Mouse (Mus musculus) hindbrain, embryonic 15.5 days (tissue): ENCODE results near the gene Nobox. TPM values are rescaled to one million over a fixed set of nuclear protein-coding genes. Genes with fewer than 3 reads are reported as not detected.

ENCODE experiments used
- ATAC-seq: fragments of 200-750 bp; cut with Nextera tagmentation; 2 replicates; pipeline ENCODE4 v1.8.0; 2017; ENCODE audit warnings: low read depth, moderate number of reproducible peaks, moderate TSS enrichment; ENCODE audit not compliant: low FRiP score
- H3K27ac ChIP-seq: fragments of 300-500 bp; sonication (generic); replicated peaks from 2 replicates; pipeline ENCODE4 v1.5.1; 2015; ENCODE audit warnings: mild to moderate bottlenecking, inconsistent platforms
- H3K27me3 ChIP-seq: fragments of 300-500 bp; sonication (generic); 2 replicates; pipeline ENCODE4 v1.6.1; 2015; ENCODE audit warnings: control low read depth, inconsistent platforms
- H3K36me3 ChIP-seq: fragments of 300-500 bp; sonication (generic); 2 replicates; pipeline ENCODE4 v1.6.1; 2015; ENCODE audit warnings: control low read depth, inconsistent platforms
- H3K4me1 ChIP-seq: fragments of 300-500 bp; sonication (generic); replicated peaks from 2 replicates; pipeline ENCODE4 v1.6.1; 2015; ENCODE audit warnings: control low read depth, inconsistent platforms
- H3K4me2 ChIP-seq: fragments of 300-500 bp; sonication (generic); 2 replicates; pipeline ENCODE4 v1.6.1; 2015; ENCODE audit warnings: moderate library complexity, mild to moderate bottlenecking, inconsistent platforms
- H3K4me3 ChIP-seq: fragments of 300-500 bp; sonication (generic); 2 replicates; pipeline ENCODE4 v1.5.1; 2015; ENCODE audit warnings: mild to moderate bottlenecking, inconsistent platforms
- H3K9ac ChIP-seq: fragments of 300-500 bp; sonication (generic); 2 replicates; pipeline ENCODE4 v1.6.1; 2015; ENCODE audit warnings: inconsistent platforms
- H3K9me3 ChIP-seq: fragments of 300-500 bp; sonication (generic); 2 replicates; pipeline ENCODE4 v1.6.1; 2016; ENCODE audit warnings: control low read depth, inconsistent platforms
- WGBS: fragments of 180-500 bp; shearing (Covaris S2); methylation state at CpG from one replicate; pipeline ENCODE4 v1.1.7; 2015; 5-methylcytosine and 5-hydroxymethylcytosine counted together
- polyA plus RNA-seq: library from polyadenylated mRNA; unstranded; fragments of >200 nt; fragmentation: Nextera tagmentation; extraction: Ambion mirVana; gene quantifications from 2 replicates; pipeline ENCODE4 v1.2.1, GENCODE M21; 2015

Gene Nobox
- polyA plus RNA-seq, 1 experiment from 2014 or later, result not detected

DNA sequence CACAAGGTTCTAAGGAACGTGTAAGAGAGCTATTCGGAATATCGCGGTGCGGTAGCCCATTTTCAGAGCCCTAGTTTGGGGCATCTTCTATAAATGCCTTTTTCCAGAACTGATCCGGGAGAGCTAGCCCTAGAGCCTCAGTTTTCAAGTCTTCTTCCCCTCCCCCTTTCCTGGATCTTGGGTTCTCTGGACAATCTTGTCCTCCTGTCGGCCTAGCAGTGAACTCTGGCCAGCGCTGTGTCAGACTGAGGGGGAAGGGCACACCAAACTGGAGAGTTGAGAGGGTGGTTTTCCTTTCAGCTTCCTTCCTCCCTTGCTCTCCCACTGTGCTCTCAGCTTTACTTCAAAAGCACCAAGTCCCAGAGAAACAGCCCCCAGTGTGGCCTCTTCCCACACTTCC is 43.0 kb downstream of the Nobox start:
- ATAC-seq, result no peak
- no peaks in the 10 kb centered on the region for H3K9me3 ChIP-seq
- peaks cover 24% of the 10 kb centered on the region for H3K27me3 ChIP-seq
- peaks cover 9% of the 10 kb centered on the region for H3K4me1 ChIP-seq
- peak overlapping the region; percentile 49 for H3K4me3 ChIP-seq
- H3K27ac ChIP-seq, result no peak overlapping the region
- WGBS, result 7% methylated on average over 8 of the region's 8 CpGs
- peak overlapping the region; percentile 96 for H3K4me2 ChIP-seq
- no peak overlapping the region; the same call in 1 of the 2 replicates for H3K9ac ChIP-seq
- H3K36me3 ChIP-seq, result no peaks in the 10 kb centered on the region

DNA sequence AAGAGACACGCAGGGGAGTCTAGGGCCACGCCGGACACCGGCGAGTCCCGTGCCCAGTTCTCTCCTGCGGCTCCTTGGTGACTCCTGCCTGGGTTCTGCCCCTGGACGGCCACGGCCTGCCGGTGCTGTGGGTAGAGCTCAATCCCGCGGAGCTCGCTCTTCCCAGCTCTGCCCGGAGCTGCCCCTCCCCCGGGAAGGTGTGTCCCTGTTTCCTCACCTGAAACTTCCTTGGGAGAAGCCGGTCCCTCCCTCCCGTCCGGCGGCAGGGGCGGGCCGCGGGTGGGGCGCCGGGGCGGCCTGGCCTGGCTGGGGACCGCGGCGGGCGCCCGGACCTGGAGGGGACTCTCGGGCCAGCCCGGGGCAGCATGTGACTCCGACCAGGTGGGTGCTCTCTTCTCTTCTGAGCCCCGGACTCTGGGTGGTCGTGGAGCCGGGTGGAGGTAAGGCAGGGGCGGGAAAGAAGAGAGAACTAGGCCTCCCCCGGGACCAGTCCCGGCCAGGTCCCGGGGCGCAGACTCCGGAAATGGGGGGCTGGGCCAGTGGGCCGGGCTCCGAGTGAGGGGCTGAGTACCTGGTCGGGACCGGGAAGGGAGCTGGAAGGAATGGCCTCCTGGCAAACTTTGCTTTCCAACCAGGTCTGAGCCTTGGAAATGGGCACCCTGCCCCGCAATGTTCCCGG is 43.9 kb downstream of the Nobox start, which contains the start of gene Arhgef5:
Gene Arhgef5, plus strand, starts transcription at position 220 of the 679 bp plus-strand sequence.
- Histone ChIP-seq H3K4me1 (peaks cover 9% of the 10 kb centered on the region), H3K9ac (peak within 1 kb of the TSS; percentile 45), H3K4me3 (peak within 1 kb of the TSS; percentile 49), H3K27me3 (peaks cover 24% of the 10 kb centered on the region), H3K9me3 (no peaks in the 10 kb centered on the region), H3K4me2 (peak within 1 kb of the TSS; percentile 96), H3K36me3 (no peaks in the 10 kb centered on the region), H3K27ac (no peak within 1 kb of the TSS)
- 2% methylated on average over 43 of the region's 48 CpGs for WGBS
- peak; percentile 74; the same call in 1 of the 2 replicates for ATAC-seq

DNA sequence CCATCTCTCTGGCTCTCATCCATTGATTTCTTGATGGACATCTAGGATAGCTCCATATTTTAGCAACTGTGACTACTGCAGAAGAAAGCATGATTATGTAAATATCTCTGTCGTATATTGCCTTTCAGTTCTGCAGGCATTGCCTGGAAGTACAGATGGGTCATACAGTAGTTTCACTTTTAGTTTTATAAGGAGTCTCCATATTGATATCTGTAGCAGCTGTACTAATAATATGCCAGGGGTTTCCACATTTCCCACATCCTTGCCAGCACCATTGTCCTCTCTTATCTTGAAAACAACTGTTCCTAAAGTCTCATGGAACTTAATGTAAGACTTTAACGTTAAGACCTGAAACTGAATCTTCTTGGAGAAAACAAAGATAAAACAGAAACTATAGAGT is 48.6 kb downstream of the Nobox start:
- WGBS, result 73% methylated on average over 2 of the region's 2 CpGs
- ATAC-seq, result no peak
- H3K4me2 ChIP-seq, result no peak overlapping the region

DNA sequence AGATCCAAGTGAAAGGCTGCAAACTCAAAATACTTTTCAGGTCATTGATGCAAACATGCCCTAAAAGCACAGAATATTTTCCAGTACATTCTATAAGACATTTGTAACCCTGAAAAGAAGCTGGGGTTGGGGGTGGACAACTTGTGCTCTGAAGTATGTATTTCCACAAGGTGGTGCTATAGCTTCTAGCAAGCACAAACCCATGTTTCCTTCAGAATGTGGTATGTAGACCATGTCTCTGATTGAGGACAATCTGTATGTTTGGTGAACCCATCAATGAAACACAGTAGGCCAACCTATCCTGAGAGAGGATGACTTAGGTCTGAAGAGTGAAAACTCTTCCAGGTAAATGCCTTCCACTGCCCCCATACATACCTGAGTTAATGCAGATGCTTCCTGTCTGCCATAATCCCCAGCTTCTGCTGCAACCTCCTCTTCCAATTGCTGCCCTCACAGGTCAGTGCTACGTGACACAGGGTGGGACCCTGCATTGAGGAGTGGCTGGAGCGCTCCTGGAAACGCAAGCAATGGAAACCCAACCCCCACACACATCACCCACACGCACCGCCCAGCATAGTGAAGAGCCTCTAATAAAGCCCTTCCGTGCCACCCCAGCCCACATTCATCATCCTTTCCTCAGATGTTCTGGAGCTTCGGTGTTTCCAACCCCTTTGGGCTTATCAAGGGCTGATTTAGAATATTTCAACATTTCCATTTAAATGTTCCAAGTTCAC is 55.0 kb downstream of the Nobox start:
- H3K4me2 ChIP-seq, result no peak overlapping the region
- H3K36me3 ChIP-seq, result no peaks in the 10 kb centered on the region
- H3K9ac ChIP-seq, result no peak overlapping the region
- H3K27ac ChIP-seq, result no peak overlapping the region
- 70% methylated on average over 7 of the region's 7 CpGs for WGBS
- no peaks in the 10 kb centered on the region for H3K4me1 ChIP-seq
- H3K9me3 ChIP-seq, result no peaks in the 10 kb centered on the region
- H3K27me3 ChIP-seq, result no peaks in the 10 kb centered on the region
- ATAC-seq, result no peak
- H3K4me3 ChIP-seq, result no peak overlapping the region

More for the DNA sequence above, 48.6 kb downstream of the Nobox start:
- peaks cover 14% of the 10 kb centered on the region; the same call in 1 of the 2 replicates for H3K27me3 ChIP-seq
- H3K27ac ChIP-seq, result no peak overlapping the region
- H3K36me3 ChIP-seq, result no peaks in the 10 kb centered on the region
- H3K4me1 ChIP-seq, result peaks cover 7% of the 10 kb centered on the region
- H3K9ac ChIP-seq, result no peak overlapping the region
- no peaks in the 10 kb centered on the region for H3K9me3 ChIP-seq
- H3K4me3 ChIP-seq, result no peak overlapping the region

Other genes with a start within 250 kb of the Nobox start
- not detected in 2 replicates for gene Olfr441, start 203.2 kb downstream of the Nobox start, polyA plus RNA-seq
- gene Olfr237-ps1, start 163.0 kb downstream of the Nobox start, polyA plus RNA-seq, result not detected in 2 replicates
- gene Olfr437, start 146.3 kb downstream of the Nobox start, polyA plus RNA-seq, result not detected in 2 replicates
- not detected in 2 replicates for gene Olfr13, start 137.4 kb downstream of the Nobox start, polyA plus RNA-seq
- not detected in 2 replicates for gene Olfr435, start 112.4 kb downstream of the Nobox start, polyA plus RNA-seq
- not detected in 2 replicates for gene Olfr434, start 96.5 kb downstream of the Nobox start, polyA plus RNA-seq
- gene Olfr47, start 78.0 kb downstream of the Nobox start, polyA plus RNA-seq, result not detected in 2 replicates
- 2.4 and 2.5 TPM in 2 replicates for gene Arhgef5, start 44.0 kb downstream of the Nobox start, polyA plus RNA-seq